Mouse (Mus musculus) frontal cortex, postnatal 14 days (tissue): ENCODE measurements around the gene Rora.

Source experiments
- DNase-seq, 2 experiments: peaks; one replicate each; pipeline ENCODE4 v3.0.0; 2022; ENCODE audit warnings: low spot score in 2 of 2

Rora gene

GRCm38 (mm10) chr9:68956210-68956874, 302.8 kb downstream of the Rora start:
- DNase-seq = no peak

GRCm38 (mm10) chr9:68956938-68957573, 303.5 kb downstream of the Rora start:
- peak in 1 of 2 experiments; percentile 24 for DNase-seq

- no peak for DNase-seq
Measured at GRCm38 (mm10) chr9:68957793-68958192, 304.2 kb downstream of the Rora start.

GRCm38 (mm10) chr9:68958919-68959318, 305.3 kb downstream of the Rora start:
- no peak for DNase-seq

- no peak for DNase-seq
Measured at GRCm38 (mm10) chr9:68963898-68964297, 310.3 kb downstream of the Rora start.

- DNase-seq = no peak
Measured at GRCm38 (mm10) chr9:68966540-68966939, 313.0 kb downstream of the Rora start.

GRCm38 (mm10) chr9:68970074-68970473, 316.5 kb downstream of the Rora start:
- no peak for DNase-seq

- DNase-seq = no peak
Measured at GRCm38 (mm10) chr9:68972277-68972676, 318.7 kb downstream of the Rora start.

GRCm38 (mm10) chr9:68974517-68974916, 320.9 kb downstream of the Rora start:
- DNase-seq = no peak

GRCm38 (mm10) chr9:68976136-68976535, 322.6 kb downstream of the Rora start:
- DNase-seq = no peak

GRCm38 (mm10) chr9:68976851-68977250, 323.3 kb downstream of the Rora start:
- DNase-seq = no peak

GRCm38 (mm10) chr9:68978656-68979055, 325.1 kb downstream of the Rora start:
- DNase-seq = no peak

- no peak for DNase-seq
Measured at GRCm38 (mm10) chr9:68980041-68980440, 326.5 kb downstream of the Rora start.

- no peak for DNase-seq
Measured at GRCm38 (mm10) chr9:68985046-68985445, 331.5 kb downstream of the Rora start.

GRCm38 (mm10) chr9:68985796-68986195, 332.2 kb downstream of the Rora start:
- DNase-seq = no peak

GRCm38 (mm10) chr9:68987290-68988042, 333.9 kb downstream of the Rora start:
- DNase-seq = no peak

- DNase-seq = no peak
Measured at GRCm38 (mm10) chr9:68988162-68988911, 334.8 kb downstream of the Rora start.

- no peak for DNase-seq
Measured at GRCm38 (mm10) chr9:68989885-68990449, 336.4 kb downstream of the Rora start.

GRCm38 (mm10) chr9:68993881-68994280, 340.3 kb downstream of the Rora start:
- no peak for DNase-seq

GRCm38 (mm10) chr9:68998961-68999360, 345.4 kb downstream of the Rora start:
- DNase-seq = no peak

GRCm38 (mm10) chr9:69004514-69004913, 350.9 kb downstream of the Rora start:
- DNase-seq = no peak

GRCm38 (mm10) chr9:69006666-69007065, 353.1 kb downstream of the Rora start:
- no peak for DNase-seq
